11 mouse cellular contexts compared by ENCODE assay signal in genomic region chr4:130914011-130914410, GRCm38 (mm10). TPM values are rescaled to one million over a fixed set of nuclear protein-coding genes. Genes with fewer than 3 reads are reported as not detected.
A peak's percentile ranks its signal among the peaks of the same experiment; 100 is the strongest.
DNase-seq lines count a peak whose midpoint lies in the region; TF ChIP-seq lines count a peak whose summit lies in the region.
"Had no signal": no experiment of that assay in that cellular context is flagged by ENCODE, and none has a peak within 500 bp of the region (broad histone marks: within the 10 kb centered on the region; RNA-seq: fewer than 3 reads in every experiment).

No protein-coding gene starts in this region.

- peak; percentile 5 to 14 for DNase-seq in kidney, postnatal 36 days
- no peak for DNase-seq in kidney, postnatal 25 days
- peak; percentile 59 to 72 for DNase-seq in lung, postnatal 4 days
- DNase-seq in thymus, postnatal 0 days (ENCODE audit: low spot score), result peak; percentile 90
- no peak for DNase-seq in left cerebral cortex, postnatal 4 days
- no peak for DNase-seq in left cerebral cortex, adult 2 months (ENCODE audit: extremely low spot score in 1 of 2, low spot score in 2 of 2)
- DNase-seq in cerebellum, postnatal 14 days, result no peak

- H3K27ac ChIP-seq in bone marrow, adult 2 months (ENCODE audit: control insufficient read depth, insufficient read depth, low read depth, low read length, poor library complexity), result peak overlapping the region; percentile 99
- no peak overlapping the region; the same call in 1 of the 2 replicates for H3K27ac ChIP-seq in left cerebral cortex, adult 2 months
- H3K27ac ChIP-seq: limb, embryonic 13.5 days had no signal

- intact Hi-C loops in left cerebral cortex, postnatal 4 days (cut with DNase I), result no loop called here
- intact Hi-C loops in left cerebral cortex, adult 2 months (cut with DNase I), result no loop called here

- no peak for TF ChIP-seq CTCF in bone marrow, adult 2 months (IDR thresholded peaks at IDR 0.05; ENCODE audit: control insufficient read depth, insufficient read depth, low read length)
- TF ChIP-seq CTCF in left cerebral cortex, adult 2 months (IDR thresholded peaks at IDR 0.05), result no peak

- TF ChIP-seq POLR2A in bone marrow, adult 2 months (IDR thresholded peaks at IDR 0.05; ENCODE audit: borderline replicate concordance, control insufficient read depth, low read depth, low read length), result peak; percentile 68; the same call in 1 of the 2 replicates

- 7% methylated on average over 4 of the region's 4 CpGs for WGBS in bone marrow, adult 2 months

- H3K4me1 ChIP-seq in bone marrow, adult 2 months (ENCODE audit: control insufficient read depth, insufficient read depth, low read length), result peaks cover 9% of the 10 kb centered on the region

- peak overlapping the region; percentile 94 for H3K4me3 ChIP-seq in bone marrow, adult 2 months (replicated peaks; ENCODE audit: control insufficient read depth, low read depth, low read length)
- no peak overlapping the region for H3K4me3 ChIP-seq in left cerebral cortex, adult 2 months
- H3K4me3 ChIP-seq: limb, embryonic 13.5 days had no signal

RNA-seq across cellular contexts. Expression of gene Laptm5, which starts 1.1 kb away (rescaled TPM):
- polyA plus RNA-seq in bone marrow, adult 2 months (2011; ENCODE audit: insufficient read depth, insufficient read length, low replicate concordance, missing spikeins), result 193 and 436 TPM in 2 replicates
- 668 and 754 TPM in 2 replicates for polyA plus RNA-seq in thymus, postnatal 0 days (2015; fragmentation: Nextera tagmentation; extraction: Ambion mirVana)
- 10 to 100 TPM; 10.8 to 15.0 TPM for total RNA-seq in left cerebral cortex, postnatal 4 days (2021)
- total RNA-seq in left cerebral cortex, adult 2 months (2021), result 10 to 100 TPM; 32.1 to 33.9 TPM

RNA-seq across cellular contexts. Expression of gene Matn1, which starts 30.2 kb away (rescaled TPM):
- not detected in 2 replicates for polyA plus RNA-seq in bone marrow, adult 2 months (2011; ENCODE audit: insufficient read depth, insufficient read length, low replicate concordance, missing spikeins)
- polyA plus RNA-seq in thymus, postnatal 0 days (2015; fragmentation: Nextera tagmentation; extraction: Ambion mirVana), result 0.44 and 0.48 TPM in 2 replicates
- total RNA-seq in left cerebral cortex, postnatal 4 days (2021), result under 1 TPM; 0.24 to 0.34 TPM
- total RNA-seq in left cerebral cortex, adult 2 months (2021), result 1 to 10 TPM; 1.1 to 1.4 TPM
- total RNA-seq: adrenal gland, postnatal 4 days; heart, adult 18-20 months had no signal

Comparison
In these comparisons a context has a peak if more than half of its experiments do, and no peak if none do; other contexts are left out.
1. DNase-seq: peak in kidney, postnatal 36 days (2 of 2), lung, postnatal 4 days (2 of 2) and thymus, postnatal 0 days (single experiment); none in kidney, postnatal 25 days (0 of 2), left cerebral cortex, postnatal 4 days (single experiment), left cerebral cortex, adult 2 months (0 of 2) and cerebellum, postnatal 14 days (0 of 2).